Mouse (Mus musculus): Measurements from ENCODE around the gene Btbd9. TPM values are rescaled to one million over a fixed set of nuclear protein-coding genes. Genes with fewer than 3 reads are reported as not detected.

Gene Btbd9
- polyA plus RNA-seq, 1 experiment from 2014 or later: 27.6 TPM

DNA sequence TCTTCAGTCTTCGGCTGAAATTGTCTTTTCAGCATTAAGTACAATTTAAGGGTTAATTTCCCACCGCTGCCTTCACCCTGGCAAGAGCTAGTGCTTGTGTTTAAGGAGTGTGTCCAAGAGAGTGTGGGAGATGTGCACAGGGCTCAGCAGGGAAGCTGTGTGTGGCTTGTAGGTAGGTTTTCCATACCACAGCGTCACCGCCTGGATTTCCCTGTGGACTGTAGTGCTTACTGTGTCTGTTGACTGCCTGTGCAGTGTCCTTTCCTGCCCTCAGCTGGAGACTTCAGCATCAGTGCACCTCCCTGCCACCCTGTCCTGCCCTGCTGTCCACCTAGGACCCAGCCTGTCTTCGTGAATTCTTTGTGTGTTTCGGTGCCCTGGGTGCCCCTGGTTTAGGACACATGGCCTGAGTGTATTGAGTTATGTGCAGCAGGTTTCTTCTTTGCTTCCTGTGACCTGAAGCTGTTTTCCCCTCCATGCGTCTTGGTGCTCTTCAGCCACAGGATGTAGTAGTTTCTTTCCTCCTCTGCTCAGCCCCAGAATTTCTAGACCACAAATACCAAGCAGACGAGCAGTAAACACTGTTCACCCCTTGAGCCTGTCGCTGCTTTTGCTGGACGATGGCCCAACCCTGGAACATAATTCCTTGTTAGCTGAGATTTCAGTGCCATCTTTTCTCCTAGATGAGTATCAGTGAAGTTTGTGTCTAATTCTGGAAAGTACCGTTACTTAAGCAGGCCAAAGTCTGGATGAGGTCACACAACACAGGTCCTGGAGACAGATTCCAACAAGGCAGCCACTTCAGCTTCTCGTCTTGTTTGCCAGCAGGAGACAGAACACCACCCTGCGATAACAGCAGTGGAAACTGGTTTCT, 376.7 kb downstream of the Btbd9 start:
- no peaks in the 10 kb centered on the region for H3K27me3 ChIP-seq
- in situ Hi-C loops (cut with MboI; ENCODE audit: low pct_unique_long_range_greater_than_20kb): no loop called here
- ChIA-PET POLR2A (no interaction called here), CTCF (interaction anchor here (0.7 to 1.0 kb wide), 2 partner anchors 12 to 148 kb away, joined by 3 read pairs; no protein-coding TSS in a partner anchor)
- no peak for TF ChIP-seq CTCF (IDR thresholded peaks at IDR 0.05)
- DNase-seq (ENCODE audit: low read depth, low spot score) (peak; percentile 42), ATAC-seq (peak; percentile 32)

GRCm38 (mm10) chr17:30198422-30198821, 377.9 kb downstream of the Btbd9 start:
- in situ Hi-C loops (cut with MboI; ENCODE audit: low pct_unique_long_range_greater_than_20kb): no loop called here
- no peaks in the 10 kb centered on the region for H3K27me3 ChIP-seq
- DNase-seq (ENCODE audit: low read depth, low spot score) (no peak), ATAC-seq (no peak)
- TF ChIP-seq CTCF (IDR thresholded peaks at IDR 0.05): no peak
- ChIA-PET POLR2A (no interaction called here), CTCF (no interaction called here)

- H3K27me3 ChIP-seq: no peaks in the 10 kb centered on the region
- ChIA-PET CTCF (interaction anchor here (0.9 to 1.0 kb wide), 2 partner anchors 20 to 44 kb away, joined by 3 read pairs; no protein-coding TSS in a partner anchor), POLR2A (no interaction called here)
- in situ Hi-C loops (cut with MboI; ENCODE audit: low pct_unique_long_range_greater_than_20kb): no loop called here
- DNase-seq (ENCODE audit: low read depth, low spot score) (no peak), ATAC-seq (no peak)
- no peak for TF ChIP-seq CTCF (IDR thresholded peaks at IDR 0.05)
These were observed 378.8 kb downstream of the Btbd9 start for GRCm38 (mm10) chr17:30197280-30198030.

GRCm38 (mm10) chr17:30196401-30197279, 379.6 kb downstream of the Btbd9 start:
- CTCF ChIA-PET: interaction anchor here (0.9 to 1.1 kb wide), 2 partner anchors 15 to 43 kb away, joined by 3 read pairs; no protein-coding TSS in a partner anchor
- DNase-seq (ENCODE audit: low read depth, low spot score) (no peak), ATAC-seq (no peak)

GRCm38 (mm10) chr17:30195591-30196183, 380.6 kb downstream of the Btbd9 start:
- in situ Hi-C loops (cut with MboI; ENCODE audit: low pct_unique_long_range_greater_than_20kb): no loop called here
- ATAC-seq (no peak), DNase-seq (ENCODE audit: low read depth, low spot score) (no peak)
- ChIA-PET POLR2A (no interaction called here), CTCF (interaction anchor here (1.1 kb wide), 1 partner anchor 14 kb away, joined by 3 read pairs; no protein-coding TSS in a partner anchor)
- no peaks in the 10 kb centered on the region for H3K27me3 ChIP-seq
- TF ChIP-seq CTCF (IDR thresholded peaks at IDR 0.05): no peak

More at GRCm38 (mm10) chr17:30196401-30197279, 379.6 kb downstream of the Btbd9 start:
- TF ChIP-seq CTCF (IDR thresholded peaks at IDR 0.05): no peak
- no peaks in the 10 kb centered on the region for H3K27me3 ChIP-seq
- POLR2A ChIA-PET: no interaction called here
- in situ Hi-C loops (cut with MboI; ENCODE audit: low pct_unique_long_range_greater_than_20kb): no loop called here

- no peaks in the 10 kb centered on the region for H3K27me3 ChIP-seq
- no peak for ATAC-seq
- in situ Hi-C loops (cut with MboI; ENCODE audit: low pct_unique_long_range_greater_than_20kb): no loop called here
- no peak for DNase-seq (ENCODE audit: low read depth, low spot score)
- CTCF ChIA-PET: interaction anchor here (1.4 kb wide), 1 partner anchor 76 kb away, joined by 3 read pairs; no protein-coding TSS in a partner anchor
- POLR2A ChIA-PET: no interaction called here
- TF ChIP-seq CTCF (IDR thresholded peaks at IDR 0.05): no peak
These were observed 381.5 kb downstream of the Btbd9 start for GRCm38 (mm10) chr17:30194629-30195445.

- in situ Hi-C loops (cut with MboI; ENCODE audit: low pct_unique_long_range_greater_than_20kb): no loop called here
- no peaks in the 10 kb centered on the region for H3K27me3 ChIP-seq
- ChIA-PET CTCF (interaction anchor here (1.4 kb wide), 1 partner anchor 75 kb away, joined by 3 read pairs; no protein-coding TSS in a partner anchor), POLR2A (no interaction called here)
- DNase-seq (ENCODE audit: low read depth, low spot score): no peak
- no peak for ATAC-seq
- TF ChIP-seq CTCF (IDR thresholded peaks at IDR 0.05): no peak
These were observed 382.2 kb downstream of the Btbd9 start for GRCm38 (mm10) chr17:30194091-30194490.

DNA sequence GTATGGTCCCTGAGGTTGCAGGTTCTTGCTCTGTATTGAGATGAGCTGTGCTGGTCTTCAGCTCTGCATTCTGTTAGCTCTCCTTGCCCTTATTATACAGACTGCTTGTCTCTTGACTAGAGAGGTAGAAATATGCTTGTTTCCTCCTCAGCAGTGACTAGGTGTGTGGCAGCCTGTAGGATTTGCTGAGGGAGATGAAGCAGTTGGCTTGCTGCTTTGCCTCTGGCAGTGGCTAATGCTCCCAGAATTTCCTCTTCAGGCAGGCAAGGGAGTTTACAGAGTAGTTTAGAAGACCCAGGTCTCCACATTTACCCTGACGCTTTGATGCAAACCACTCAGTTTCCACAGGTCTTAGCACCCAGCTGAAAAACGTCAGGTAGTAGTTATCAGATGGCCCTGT, 382.7 kb downstream of the Btbd9 start:
- POLR2A ChIA-PET: no interaction called here
- no peaks in the 10 kb centered on the region for H3K27me3 ChIP-seq
- TF ChIP-seq CTCF (IDR thresholded peaks at IDR 0.05): no peak
- in situ Hi-C loops (cut with MboI; ENCODE audit: low pct_unique_long_range_greater_than_20kb): no loop called here
- no peak for DNase-seq (ENCODE audit: low read depth, low spot score)
- ATAC-seq: no peak
- CTCF ChIA-PET: interaction anchor here (1.0 to 1.4 kb wide), 2 partner anchors 12 to 75 kb away, joined by 3 read pairs; no protein-coding TSS in a partner anchor

DNA sequence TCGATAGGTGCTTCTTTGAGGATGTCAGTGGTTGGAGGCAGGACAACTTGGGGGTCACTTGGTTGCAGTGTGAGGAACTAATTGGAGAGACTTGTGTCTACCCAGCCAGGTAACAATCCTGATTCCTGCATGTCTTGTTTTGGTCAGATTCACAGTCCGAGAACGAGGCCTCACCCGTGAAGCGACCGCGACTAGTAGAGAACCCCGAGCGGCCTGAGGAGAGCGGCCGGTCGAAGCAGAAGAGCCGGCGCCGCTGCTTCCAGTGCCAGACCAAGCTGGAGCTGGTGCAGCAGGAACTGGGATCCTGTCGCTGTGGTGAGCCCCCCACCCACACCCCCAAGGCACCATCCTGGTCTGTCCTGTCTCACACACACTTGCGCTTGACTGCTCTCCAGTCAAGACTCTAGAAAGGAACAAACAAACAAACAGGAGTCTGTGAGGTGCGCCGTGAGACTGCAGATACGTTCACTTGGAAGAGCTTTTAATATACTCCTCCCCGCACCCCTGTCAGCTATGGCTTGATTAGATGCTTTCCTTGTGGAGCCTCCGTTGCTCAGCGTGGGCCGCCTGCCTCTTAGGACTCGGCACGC, 383.8 kb downstream of the Btbd9 start:
- POLR2A ChIA-PET: no interaction called here
- no peak for DNase-seq (ENCODE audit: low read depth, low spot score)
- in situ Hi-C loops (cut with MboI; ENCODE audit: low pct_unique_long_range_greater_than_20kb): no loop called here

More for the DNA sequence above, 383.8 kb downstream of the Btbd9 start:
- no peaks in the 10 kb centered on the region for H3K27me3 ChIP-seq
- ATAC-seq: no peak
- CTCF ChIA-PET: interaction anchor here (1.0 kb wide), 1 partner anchor 13 kb away, joined by 3 read pairs; no protein-coding TSS in a partner anchor
- no peak for TF ChIP-seq CTCF (IDR thresholded peaks at IDR 0.05)
